Mouse (Mus musculus): ENCODE results near the gene Epha3.

Epha3 gene

DNA sequence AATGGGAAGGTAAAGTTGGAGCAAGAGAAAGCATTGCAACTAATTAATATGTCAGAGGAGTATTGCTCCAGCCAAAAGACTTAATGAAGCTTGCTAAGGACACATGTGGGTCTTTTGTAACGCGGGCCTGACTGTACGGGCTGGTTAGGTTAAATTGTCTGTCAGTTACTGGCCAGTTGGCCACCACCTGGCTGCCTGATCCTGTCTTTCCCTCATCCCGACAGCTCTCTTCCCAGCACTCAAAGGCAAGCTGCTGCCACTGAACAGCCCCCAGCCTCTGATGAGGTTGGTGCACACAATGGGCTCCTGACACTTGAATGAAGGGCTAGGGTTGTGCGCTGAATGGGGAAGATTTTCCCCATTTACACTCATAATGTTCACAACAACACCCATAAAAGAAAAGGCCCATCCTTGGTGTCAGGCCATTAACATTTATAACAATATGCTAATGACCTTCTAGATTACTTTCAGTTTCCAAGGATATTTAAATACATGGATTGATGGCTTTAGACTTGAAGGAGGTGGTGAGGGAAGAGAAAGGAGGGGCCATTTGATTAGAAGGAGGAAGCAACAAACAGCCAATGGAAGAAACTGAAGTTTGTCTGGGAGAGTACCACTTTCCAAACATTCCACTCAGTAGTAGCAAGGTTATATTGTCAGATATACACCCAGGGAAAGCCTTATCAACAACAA is 57.4 kb downstream of the Epha3 start:
- TF ChIP-seq GATA4 (IDR thresholded peaks at IDR 0.05; ENCODE audit: insufficient replicate concordance, low read length) = no peak

DNA sequence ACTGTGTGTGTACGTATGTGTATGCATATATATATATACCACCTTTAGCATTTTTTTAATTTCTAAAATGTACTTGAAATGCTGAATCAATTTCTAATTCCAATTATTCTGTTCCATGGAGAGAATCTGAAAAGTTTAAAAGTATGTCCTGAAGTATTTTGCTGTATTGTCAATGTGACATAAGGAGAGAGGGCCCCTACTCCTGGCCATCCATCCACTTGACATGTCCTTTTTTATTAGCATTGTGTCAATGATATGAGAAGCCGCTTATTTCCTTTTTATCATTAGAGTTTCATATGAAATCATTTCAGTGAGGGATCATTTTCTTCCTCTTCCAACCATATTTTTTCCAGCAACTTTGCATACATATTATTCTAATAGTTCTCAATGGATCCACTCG is 58.0 kb downstream of the Epha3 start:
- no peak for TF ChIP-seq GATA4 (IDR thresholded peaks at IDR 0.05; ENCODE audit: insufficient replicate concordance, low read length)

GRCm38 (mm10) chr16:63801436-63801835 is 62.5 kb downstream of the Epha3 start:
- TF ChIP-seq GATA4 (IDR thresholded peaks at IDR 0.05; ENCODE audit: insufficient replicate concordance, low read length) = no peak

- TF ChIP-seq GATA4 (IDR thresholded peaks at IDR 0.05; ENCODE audit: insufficient replicate concordance, low read length) = no peak
Observed at GRCm38 (mm10) chr16:63798341-63798740, 65.6 kb downstream of the Epha3 start.

DNA sequence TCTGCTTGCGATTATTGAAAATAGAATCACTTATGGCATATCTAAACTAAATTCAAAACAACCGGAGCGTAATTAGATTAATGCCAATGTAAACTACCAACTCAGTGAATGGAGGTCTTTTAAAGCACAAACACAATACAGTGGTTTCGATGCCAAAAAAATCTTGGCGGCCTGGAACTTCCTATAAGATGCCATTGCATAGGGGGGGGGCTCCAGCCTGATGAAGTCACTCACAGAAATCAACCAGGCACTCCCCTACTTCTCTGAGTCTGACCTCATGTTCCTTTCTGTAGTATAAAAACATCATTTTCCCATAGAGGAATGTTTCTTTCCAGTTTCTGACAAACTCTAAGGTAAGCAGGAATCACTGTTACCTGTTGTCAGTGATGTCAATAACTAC is 69.7 kb downstream of the Epha3 start:
- no peak for TF ChIP-seq GATA4 (IDR thresholded peaks at IDR 0.05; ENCODE audit: insufficient replicate concordance, low read length)

DNA sequence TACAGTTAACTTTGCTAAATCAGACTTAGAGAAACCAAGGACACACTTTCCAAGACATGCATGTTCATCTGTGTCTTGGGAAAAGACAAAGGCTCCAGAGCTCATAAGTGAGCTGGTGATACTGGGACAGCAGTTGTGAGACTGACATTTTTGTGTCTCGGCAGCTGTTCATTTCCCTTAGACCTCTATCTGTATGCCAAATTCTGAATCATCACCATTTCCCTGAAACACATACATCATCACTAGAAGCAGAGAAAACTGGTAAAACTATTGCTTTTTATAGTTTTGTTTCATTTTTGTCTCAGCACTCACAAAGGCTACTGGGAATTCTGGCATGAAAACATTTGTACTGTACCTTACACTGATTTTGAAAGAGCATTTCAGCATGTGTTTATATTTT is 70.2 kb downstream of the Epha3 start:
- no peak for TF ChIP-seq GATA4 (IDR thresholded peaks at IDR 0.05; ENCODE audit: insufficient replicate concordance, low read length)

DNA sequence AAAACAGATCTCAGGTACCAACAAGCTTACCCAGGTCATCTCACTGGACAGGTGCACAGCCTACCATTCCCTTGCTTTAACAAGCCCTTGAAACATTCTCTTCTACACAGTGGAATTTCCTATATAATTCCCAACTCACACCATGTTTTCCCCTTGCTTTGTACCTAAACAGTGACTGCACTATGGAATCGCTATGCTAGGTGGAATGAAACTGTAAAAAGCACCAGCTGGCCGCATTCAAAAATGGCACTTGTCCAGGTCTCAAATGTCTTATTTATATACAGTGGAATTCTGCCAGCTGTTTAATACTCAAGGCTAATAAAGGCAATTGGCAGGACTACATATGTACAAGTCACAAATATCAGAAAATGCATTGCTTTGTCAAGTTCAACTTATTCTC is 71.9 kb downstream of the Epha3 start:
- TF ChIP-seq GATA4 (IDR thresholded peaks at IDR 0.05; ENCODE audit: insufficient replicate concordance, low read length) = no peak

GRCm38 (mm10) chr16:63783544-63783943 is 80.4 kb downstream of the Epha3 start:
- TF ChIP-seq GATA4 (IDR thresholded peaks at IDR 0.05; ENCODE audit: insufficient replicate concordance, low read length) = no peak

DNA sequence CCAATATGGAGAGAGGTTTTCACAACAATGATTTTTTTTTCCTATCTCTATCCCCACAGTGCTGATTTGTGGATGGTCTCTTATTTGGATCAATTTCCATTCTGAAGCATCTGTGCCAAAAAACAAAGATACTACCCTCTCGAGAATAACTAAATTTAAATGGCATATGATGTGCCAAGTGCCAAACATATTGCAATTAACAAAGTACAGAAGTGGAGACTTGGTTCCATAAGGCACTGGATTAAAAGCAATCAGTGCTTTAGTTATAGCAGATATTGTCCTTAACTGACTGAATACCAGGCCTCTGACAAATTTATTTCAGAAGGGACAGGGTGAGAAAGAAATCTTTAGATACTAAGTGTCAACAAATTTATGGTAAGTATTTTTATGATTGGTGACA is 81.9 kb downstream of the Epha3 start:
- TF ChIP-seq GATA4 (IDR thresholded peaks at IDR 0.05; ENCODE audit: insufficient replicate concordance, low read length) = no peak

DNA sequence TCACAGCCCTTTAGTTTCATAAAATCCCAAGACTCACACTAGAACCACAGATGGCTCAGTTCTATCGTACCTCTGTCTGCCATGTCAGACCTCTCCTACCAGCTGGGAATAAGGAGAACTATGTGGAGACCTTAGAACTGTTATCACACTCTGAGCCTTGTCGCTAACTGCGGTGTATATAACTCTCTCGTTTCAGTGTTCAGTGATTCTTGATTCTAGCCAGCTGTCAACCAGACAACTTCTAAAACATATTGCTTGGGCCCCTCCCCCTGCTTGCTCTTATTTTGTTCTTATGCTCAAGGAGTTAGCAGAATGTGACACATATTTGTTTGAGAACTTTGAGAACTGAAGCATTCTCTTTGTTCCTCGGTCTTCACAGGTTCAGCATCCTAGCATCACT is 83.8 kb downstream of the Epha3 start:
- no peak for TF ChIP-seq GATA4 (IDR thresholded peaks at IDR 0.05; ENCODE audit: insufficient replicate concordance, low read length)

GRCm38 (mm10) chr16:63777811-63778210 is 86.2 kb downstream of the Epha3 start:
- TF ChIP-seq GATA4 (IDR thresholded peaks at IDR 0.05; ENCODE audit: insufficient replicate concordance, low read length) = no peak

DNA sequence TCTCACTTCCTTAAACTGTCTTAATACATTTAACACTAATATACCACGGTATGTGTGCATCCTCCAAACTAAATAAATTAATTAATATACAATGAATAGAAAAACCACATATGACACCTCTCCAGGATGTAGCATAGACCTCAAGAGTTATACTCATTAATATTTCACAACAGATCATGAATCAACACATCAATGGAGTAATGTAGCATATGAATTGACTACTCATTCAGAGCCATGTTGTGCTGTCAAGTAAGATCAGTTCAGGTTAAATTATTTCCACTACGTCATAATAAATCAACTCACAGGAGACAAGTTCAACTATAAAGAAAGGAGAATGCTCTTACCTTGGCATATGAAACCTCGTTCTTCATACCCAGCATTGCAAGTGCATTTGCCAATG is 91.4 kb downstream of the Epha3 start:
- TF ChIP-seq GATA4 (IDR thresholded peaks at IDR 0.05; ENCODE audit: insufficient replicate concordance, low read length) = no peak

DNA sequence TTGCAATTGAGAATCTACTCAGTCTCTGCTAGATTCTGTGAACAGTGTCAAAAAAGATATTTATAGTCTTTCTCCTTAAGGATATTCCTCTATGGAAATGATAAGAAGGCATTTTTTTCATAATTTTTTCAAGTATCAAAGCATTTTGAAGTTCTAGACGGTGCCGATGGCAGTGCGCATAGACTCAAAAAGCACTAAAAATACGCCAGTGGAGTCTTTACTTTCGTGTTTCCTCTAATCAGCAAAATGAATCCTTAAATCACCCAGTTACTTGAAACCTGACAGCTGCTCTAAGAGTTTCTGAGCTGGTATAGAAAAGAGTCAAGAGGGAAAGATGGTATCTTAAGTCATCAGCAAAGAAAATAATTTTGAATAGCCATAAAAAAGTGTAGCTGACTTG is 96.4 kb downstream of the Epha3 start:
- TF ChIP-seq GATA4 (IDR thresholded peaks at IDR 0.05; ENCODE audit: insufficient replicate concordance, low read length) = no peak

DNA sequence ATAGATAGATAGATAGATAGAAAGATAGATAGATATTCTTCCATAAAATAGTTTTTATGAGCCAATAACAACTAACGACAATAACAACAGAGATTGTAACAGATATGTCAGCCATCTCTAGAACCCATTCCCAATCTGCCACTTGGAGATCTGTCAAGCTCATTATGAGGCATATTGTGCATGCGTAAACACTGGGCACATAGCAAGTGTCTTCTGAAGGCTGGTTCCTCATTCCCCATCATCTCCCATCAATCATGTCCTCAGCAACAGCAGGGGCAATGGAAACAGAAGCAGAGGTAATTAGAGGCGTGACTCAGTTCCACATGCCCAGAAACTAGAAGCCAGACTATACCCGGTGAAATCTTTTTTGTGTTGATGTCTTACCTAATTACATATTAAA is 102.8 kb downstream of the Epha3 start:
- no peak for TF ChIP-seq GATA4 (IDR thresholded peaks at IDR 0.05; ENCODE audit: insufficient replicate concordance, low read length)

GRCm38 (mm10) chr16:63760112-63760511 is 103.9 kb downstream of the Epha3 start:
- no peak for TF ChIP-seq GATA4 (IDR thresholded peaks at IDR 0.05; ENCODE audit: insufficient replicate concordance, low read length)

GRCm38 (mm10) chr16:63753052-63753451 is 110.9 kb downstream of the Epha3 start:
- no peak for TF ChIP-seq GATA4 (IDR thresholded peaks at IDR 0.05; ENCODE audit: insufficient replicate concordance, low read length)

GRCm38 (mm10) chr16:63747817-63748216 is 116.2 kb downstream of the Epha3 start:
- TF ChIP-seq GATA4 (IDR thresholded peaks at IDR 0.05; ENCODE audit: insufficient replicate concordance, low read length) = no peak

Data from liver, adult (tissue).